Mouse (Mus musculus) induced T-regulatory cell, adult 2 months (primary cell): ENCODE measurements around the gene Rnf152.
A peak's percentile ranks its signal among the peaks of the same experiment; 100 is the strongest.

Source experiments
- DNase-seq: peaks from one replicate; pipeline ENCODE4 v3.0.0-alpha.2; 2012; ENCODE audit warnings: low read depth

Gene Rnf152

GRCm38 (mm10) chr1:105356291-105357011 is at the start of gene Rnf152:
Gene Rnf152 (minus strand): TSS chr1:105356710.
- DNase-seq, result peak; percentile 46

GRCm38 (mm10) chr1:105402853-105403252 is 46.3 kb upstream of the Rnf152 start:
- DNase-seq, result no peak

- no peak for DNase-seq
Measured at GRCm38 (mm10) chr1:105384141-105384937, 27.8 kb upstream of the Rnf152 start.

GRCm38 (mm10) chr1:105377546-105377945 is 21.0 kb upstream of the Rnf152 start:
- DNase-seq, result no peak

GRCm38 (mm10) chr1:105374618-105375017 is 18.1 kb upstream of the Rnf152 start:
- DNase-seq, result no peak

GRCm38 (mm10) chr1:105362701-105363100 is 6.2 kb upstream of the Rnf152 start:
- DNase-seq, result peak; percentile 53

- DNase-seq, result no peak
Measured at GRCm38 (mm10) chr1:105358896-105359295, 2.4 kb upstream of the Rnf152 start.

GRCm38 (mm10) chr1:105355910-105356290 is 610 bp downstream of the Rnf152 start:
- DNase-seq, result peak; percentile 29

- DNase-seq, result peak; percentile 4
Measured at GRCm38 (mm10) chr1:105354901-105355891, 1.3 kb downstream of the Rnf152 start.

- no peak for DNase-seq
Measured at GRCm38 (mm10) chr1:105351806-105352205, 4.7 kb downstream of the Rnf152 start.

- DNase-seq, result peak; percentile 7
Measured at GRCm38 (mm10) chr1:105342305-105342704, 14.2 kb downstream of the Rnf152 start.

GRCm38 (mm10) chr1:105340943-105341342 is 15.6 kb downstream of the Rnf152 start:
- DNase-seq, result no peak

- DNase-seq, result no peak
Measured at GRCm38 (mm10) chr1:105337397-105337796, 19.1 kb downstream of the Rnf152 start.

GRCm38 (mm10) chr1:105336096-105336495 is 20.4 kb downstream of the Rnf152 start:
- DNase-seq, result no peak

GRCm38 (mm10) chr1:105332087-105332731 is 24.3 kb downstream of the Rnf152 start:
- DNase-seq, result no peak

GRCm38 (mm10) chr1:105331605-105332004 is 24.9 kb downstream of the Rnf152 start:
- no peak for DNase-seq

- no peak for DNase-seq
Measured at GRCm38 (mm10) chr1:105330581-105331320, 25.8 kb downstream of the Rnf152 start.

- DNase-seq, result no peak
Measured at GRCm38 (mm10) chr1:105327789-105328188, 28.7 kb downstream of the Rnf152 start.

- no peak for DNase-seq
Measured at GRCm38 (mm10) chr1:105324636-105325035, 31.9 kb downstream of the Rnf152 start.

GRCm38 (mm10) chr1:105314010-105314800 is 42.3 kb downstream of the Rnf152 start:
- no peak for DNase-seq
